Mouse (Mus musculus) skeletal muscle tissue, adult 2 months (tissue): ENCODE measurements at regions not wholly inside any gene's neighbourhood (a gene's known extent, or its start where the extent isn't known, plus 50 kb on each side); places are given as distances from the start of the nearest gene placed in this dataset.
"Not testable (repeated sequence)": the region's sequence is repeated elsewhere in the genome, so short reads cannot be mapped to it uniquely, and the experiment has no call there.

Experiments used
- DNase-seq: peaks from one replicate; pipeline ENCODE4 v3.0.0-alpha.2; 2012; ENCODE audit warnings: low read depth, low spot score

GRCm38 (mm10) chr4:3049972-3050846, 116.9 kb upstream of the Vmn1r2 start:
- DNase-seq: no peak

DNA sequence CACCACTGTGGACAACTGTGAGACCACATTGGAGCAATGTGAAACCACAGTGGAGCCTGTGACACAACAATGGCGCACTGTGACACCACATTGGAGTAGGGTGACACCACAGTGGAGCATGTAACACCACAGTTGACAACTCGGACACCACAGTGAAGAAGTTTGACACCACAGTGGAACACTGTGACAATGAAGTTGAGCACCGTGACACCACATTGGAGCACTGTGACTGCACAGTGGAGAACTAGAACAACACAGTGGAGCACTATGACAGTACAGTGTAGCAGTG, 116.3 kb upstream of the Vmn1r2 start:
- DNase-seq: no peak

- no peak for DNase-seq
Measured at GRCm38 (mm10) chr4:3051212-3051611, 115.9 kb upstream of the Vmn1r2 start.

GRCm38 (mm10) chr4:3052314-3053059, 114.6 kb upstream of the Vmn1r2 start:
- DNase-seq: no peak

DNA sequence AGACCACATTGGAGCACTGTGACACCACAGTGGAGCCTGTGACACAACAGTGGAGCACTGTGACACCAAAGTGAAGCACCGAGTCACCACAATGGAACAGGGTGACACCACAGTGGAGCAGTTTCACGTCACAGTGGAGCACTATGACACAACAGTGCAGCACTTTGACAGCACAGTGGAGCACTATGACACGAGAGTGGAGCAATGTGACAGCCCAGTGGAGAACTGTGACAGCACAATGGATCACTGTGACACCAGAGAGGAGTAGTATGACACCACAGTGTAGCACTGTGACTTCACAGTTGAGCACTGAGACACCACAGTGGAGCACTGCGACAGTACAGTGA, 114.1 kb upstream of the Vmn1r2 start:
- DNase-seq: no peak

- no peak for DNase-seq
Measured at GRCm38 (mm10) chr4:3053496-3054216, 113.5 kb upstream of the Vmn1r2 start.

DNA sequence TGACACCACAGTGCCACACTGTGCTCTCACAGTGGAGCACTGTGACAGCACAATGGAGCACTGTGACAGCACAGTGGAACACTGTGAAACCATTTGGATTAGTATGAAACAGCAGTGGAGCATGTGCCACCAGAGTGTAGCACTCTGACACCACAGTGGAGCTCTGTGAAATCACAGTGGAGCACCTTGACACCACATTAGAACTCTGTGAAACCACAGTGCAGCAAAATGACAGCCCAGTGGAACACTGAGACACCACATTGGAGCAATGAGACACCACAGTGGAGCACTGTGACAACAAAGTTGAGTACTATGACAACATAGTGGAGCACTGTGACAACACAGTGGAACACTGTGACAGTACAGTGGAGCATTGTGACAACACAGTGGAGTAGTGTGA, 112.2 kb upstream of the Vmn1r2 start:
- DNase-seq: no peak

- no peak for DNase-seq
Measured at GRCm38 (mm10) chr4:3055396-3055795, 111.7 kb upstream of the Vmn1r2 start.

DNA sequence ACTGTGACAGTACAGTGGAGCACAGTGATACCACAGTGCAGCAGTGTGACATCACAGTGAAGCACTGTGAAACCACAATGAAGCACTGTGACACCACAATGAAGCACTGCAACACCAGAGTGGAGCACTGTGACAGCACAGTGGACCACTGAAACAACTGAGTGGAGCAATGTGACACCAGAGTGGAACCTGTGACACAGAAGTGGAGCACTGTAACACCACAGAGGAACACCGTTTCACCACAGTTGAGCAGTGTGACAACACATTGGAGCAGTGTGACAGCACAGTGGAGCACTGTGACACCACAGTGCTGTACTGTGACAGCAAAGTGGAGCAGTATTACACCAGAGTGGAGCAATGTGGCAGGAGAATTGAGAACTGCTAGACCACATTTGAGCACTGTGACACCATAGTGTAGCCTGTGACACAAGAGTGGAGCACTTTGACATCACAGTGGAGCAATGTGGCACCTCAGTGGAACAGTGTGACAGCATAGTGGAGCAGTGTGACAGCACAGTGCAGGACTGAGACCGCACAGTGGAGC, 107.5 kb upstream of the Vmn1r2 start:
- no peak for DNase-seq

- no peak for DNase-seq
Measured at GRCm38 (mm10) chr4:3062027-3062605, 105.0 kb upstream of the Vmn1r2 start.

GRCm38 (mm10) chr4:3063966-3064365, 103.2 kb upstream of the Vmn1r2 start:
- no peak for DNase-seq

GRCm38 (mm10) chr4:3064571-3064970, 102.5 kb upstream of the Vmn1r2 start:
- no peak for DNase-seq

DNA sequence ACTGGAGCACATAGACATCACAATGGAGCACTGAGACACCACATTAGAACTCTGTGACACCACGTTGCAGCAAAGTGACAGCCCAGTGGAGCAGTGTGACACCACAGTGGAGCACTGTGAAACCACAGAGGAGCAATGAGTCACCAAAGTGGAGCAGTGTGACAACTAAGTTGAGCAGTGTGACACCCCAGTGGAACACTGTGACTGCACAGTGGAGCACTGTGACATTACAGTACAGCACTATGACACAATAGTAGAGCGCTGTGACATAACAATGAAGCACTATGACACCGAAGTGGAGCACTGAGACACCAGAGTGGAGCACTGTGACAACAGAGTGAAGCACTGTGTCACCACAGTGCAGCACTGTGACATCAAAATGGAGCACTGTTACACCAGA, 101.8 kb upstream of the Vmn1r2 start:
- not testable (repeated sequence) for DNase-seq

DNA sequence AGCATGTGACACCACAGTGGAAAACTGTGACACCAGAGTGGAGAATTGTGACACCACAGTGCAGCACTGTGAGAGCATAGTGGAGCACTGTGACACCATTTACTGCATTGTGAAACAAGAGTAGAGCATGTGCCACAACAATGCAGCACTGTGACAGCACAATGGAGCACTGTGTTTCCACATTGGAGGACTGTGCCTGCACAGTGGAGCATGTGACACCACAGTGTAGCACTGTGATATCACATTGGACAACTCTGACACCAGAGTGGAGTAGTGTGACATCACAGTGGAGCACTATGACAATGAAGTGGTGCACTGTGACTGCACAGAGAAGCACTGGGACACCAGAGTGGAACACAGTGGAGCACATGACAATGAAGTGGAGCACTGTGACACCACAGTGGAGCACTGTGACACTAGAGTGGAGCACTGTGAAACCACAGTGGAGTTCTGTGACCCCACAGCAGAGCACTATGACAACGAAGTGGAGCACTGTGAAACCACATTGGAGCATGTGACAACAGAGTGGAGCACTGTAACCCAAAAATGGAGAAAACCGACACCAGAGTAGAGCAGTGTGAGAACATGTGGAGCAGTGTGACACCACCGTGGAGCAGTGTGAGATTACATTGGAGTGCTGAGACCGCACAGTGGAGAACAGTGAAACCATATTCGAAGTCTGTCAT, 100.9 kb upstream of the Vmn1r2 start:
- DNase-seq: no peak

- no peak for DNase-seq
Measured at GRCm38 (mm10) chr4:3067265-3067664, 99.9 kb upstream of the Vmn1r2 start.

GRCm38 (mm10) chr4:3067666-3068065, 99.5 kb upstream of the Vmn1r2 start:
- no peak for DNase-seq

- no peak for DNase-seq
Measured at GRCm38 (mm10) chr4:3068306-3069223, 98.6 kb upstream of the Vmn1r2 start.

GRCm38 (mm10) chr4:3069341-3069740, 97.8 kb upstream of the Vmn1r2 start:
- DNase-seq: no peak

DNA sequence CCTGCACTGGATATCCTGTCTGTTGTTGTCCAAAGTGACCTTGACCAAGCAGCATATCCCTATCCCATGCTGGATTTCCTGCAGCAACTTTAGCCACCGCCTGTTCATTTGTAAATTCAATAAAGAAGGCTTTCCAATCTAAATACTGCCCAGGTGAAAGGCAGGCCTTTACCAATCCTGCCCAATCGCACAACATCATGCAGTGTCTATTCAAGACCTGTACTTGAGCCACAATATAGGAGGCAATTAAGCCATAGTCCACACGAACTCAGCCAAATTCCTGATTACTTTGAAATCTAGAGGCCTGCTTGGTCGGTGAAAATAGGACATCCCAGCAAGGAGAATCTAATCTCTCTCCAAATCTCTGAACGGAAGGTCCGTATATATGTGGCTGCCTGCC, 95.8 kb upstream of the Vmn1r2 start:
- not testable (repeated sequence) for DNase-seq

DNA sequence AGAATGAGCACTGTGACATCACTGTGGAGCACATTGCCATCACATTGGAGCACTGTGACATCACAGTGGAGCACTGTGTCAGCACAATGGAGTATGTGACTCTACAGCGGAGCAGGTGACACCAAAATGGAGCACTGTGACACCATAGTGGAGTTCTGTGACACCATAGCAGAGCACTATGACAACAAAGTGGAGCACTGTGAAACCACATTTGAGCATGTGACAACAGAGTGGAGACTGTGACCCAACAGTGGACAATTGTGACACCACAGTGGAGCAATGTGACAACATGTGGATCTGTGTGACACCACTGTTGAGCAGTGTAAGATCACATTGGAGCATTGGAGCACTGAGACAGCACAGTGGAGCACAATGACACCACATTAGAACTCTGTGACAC, 87.2 kb upstream of the Vmn1r2 start:
- no peak for DNase-seq
